Mouse (Mus musculus) c-Kit-negative CD71-positive TER-119-positive erythroid progenitor cells, embryonic 14.5 days (primary cell): Measurements from ENCODE around the gene Zfp688.
"Not testable (repeated sequence)": the region's sequence is repeated elsewhere in the genome, so short reads cannot be mapped to it uniquely, and the experiment has no call there.

ENCODE experiments used
- DNase-seq: peaks from one replicate; pipeline ENCODE4 v3.0.0-alpha.2; 2013; ENCODE audit warnings: low read depth, low spot score

Zfp688 gene

DNA sequence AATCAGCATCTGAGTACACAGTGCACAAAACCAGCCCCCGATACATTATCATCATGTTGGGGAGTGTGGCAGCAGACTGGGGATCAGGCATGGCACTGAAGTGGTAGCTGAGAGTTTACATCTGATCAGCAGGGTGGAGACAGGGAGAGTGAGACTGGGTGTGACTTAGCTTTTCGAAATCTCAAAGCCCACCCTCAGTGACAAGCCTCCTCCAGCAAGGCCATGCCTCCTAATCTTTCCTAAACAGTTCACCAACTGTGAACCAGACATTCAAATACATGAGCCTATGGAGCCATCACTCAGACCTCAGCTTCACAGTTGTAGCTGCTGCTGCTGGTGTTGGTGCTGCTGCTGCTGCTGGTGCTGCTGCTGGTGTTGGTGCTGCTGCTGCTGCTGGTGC is 10.4 kb downstream of the Zfp688 start:
- DNase-seq, result no peak

DNA sequence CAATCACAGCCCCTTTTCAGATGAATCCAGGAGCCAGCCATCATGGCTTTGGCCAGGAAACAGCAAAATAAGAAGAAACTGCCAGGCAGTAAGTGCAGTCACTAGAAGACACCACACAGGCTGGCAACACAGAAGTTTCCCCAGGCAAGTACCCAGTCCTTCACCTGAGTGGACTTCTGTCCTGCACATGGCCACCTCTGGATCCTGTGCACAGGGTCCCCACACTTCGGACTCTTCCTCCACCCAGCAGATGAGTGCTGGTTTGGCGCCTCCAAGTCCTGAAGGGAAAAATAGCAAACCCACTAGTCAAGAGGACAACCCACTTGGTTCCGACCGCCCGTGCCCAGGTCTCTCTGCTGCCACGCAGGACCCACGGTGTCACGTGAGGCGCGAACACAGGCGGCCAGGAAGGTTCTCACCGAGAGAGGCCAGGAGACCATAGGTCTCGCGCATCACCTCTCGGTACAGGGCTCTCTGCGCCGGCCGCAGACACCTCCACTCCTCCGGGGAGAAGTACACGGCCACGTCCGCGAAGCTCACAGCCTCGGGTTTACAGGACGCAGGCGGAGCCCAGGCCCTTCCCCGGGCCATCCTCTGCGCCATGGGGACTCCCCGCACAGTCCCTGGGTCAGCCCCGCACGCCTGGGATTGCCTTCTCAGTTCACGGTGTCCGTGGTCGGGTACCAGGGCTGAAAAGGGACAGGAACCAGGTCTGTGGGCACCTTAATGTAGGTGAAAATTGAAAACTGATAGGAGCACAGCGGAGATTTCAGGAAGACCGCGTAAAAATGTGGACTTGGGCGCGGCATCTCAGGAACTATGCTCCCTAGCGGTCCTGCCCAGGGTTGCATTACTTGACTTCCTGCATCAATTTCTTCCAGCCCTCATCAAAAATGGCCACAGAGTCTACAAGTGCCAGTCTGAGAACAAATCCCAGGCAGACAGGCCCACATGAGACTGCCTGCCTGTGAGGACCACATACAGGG is 15.6 kb downstream of the Zfp688 start, which contains the start of gene Zfp764:
TSS of gene Zfp764 (minus strand) at position 821 of the 986 bp plus-strand sequence.
- DNase-seq, result not testable (repeated sequence)

DNA sequence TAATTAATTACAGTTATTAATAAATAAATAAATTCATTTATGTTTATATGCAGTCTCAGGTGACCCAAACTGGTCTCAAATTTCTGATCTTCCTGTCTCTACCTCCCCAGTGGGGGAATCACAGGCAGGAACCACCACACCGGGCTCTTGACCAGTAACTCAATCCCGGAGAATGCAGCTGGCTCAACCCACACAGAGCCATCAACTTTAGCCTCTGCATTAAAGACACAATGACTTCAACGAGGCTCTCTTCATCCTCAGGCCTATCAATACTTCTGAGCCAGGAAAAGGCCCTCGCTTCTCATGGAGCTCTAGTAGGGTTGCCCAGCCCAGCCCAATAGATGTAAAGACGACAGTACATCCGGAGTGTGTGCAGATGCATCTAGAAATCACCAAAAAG is 17.8 kb downstream of the Zfp688 start:
- DNase-seq, result not testable (repeated sequence)

DNA sequence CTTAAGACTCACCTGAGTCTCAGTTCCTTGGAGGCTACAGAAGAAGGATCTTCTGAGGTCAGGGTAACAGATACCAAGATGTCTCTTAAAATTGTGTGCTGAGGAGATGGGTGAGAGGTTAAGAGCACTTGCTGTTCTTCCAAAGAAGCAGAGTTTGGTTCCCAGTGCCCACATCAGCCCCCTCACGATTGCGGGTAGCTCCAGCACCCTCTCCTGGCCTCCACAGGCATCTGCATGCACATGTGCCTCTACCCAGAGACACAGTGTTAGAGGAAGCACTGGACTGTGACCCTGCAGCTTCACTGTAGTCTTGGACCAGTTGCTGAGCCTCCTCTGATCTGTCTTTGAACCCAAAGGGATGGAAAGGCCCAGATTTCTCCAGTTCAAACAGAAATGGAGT is 18.9 kb downstream of the Zfp688 start:
- no peak for DNase-seq

DNA sequence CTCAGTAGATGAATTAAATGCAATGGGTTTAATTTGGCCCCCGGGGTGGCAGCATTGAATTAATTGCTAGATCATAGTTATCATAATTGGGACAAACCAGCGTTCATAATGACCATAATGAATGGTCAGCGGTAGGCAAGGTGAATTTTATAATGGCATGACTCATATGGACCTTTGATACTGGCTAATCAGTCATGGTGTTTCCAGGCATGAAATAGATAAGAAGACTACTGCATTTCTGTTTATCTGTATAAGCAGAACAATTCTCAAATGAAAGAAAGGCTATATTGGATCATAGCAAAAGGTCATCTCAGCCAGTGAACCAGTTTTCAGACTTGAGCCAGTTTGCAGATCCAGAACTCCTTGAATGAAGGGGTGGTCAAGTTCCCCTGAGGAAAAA is 21.5 kb downstream of the Zfp688 start:
- DNase-seq, result no peak

DNA sequence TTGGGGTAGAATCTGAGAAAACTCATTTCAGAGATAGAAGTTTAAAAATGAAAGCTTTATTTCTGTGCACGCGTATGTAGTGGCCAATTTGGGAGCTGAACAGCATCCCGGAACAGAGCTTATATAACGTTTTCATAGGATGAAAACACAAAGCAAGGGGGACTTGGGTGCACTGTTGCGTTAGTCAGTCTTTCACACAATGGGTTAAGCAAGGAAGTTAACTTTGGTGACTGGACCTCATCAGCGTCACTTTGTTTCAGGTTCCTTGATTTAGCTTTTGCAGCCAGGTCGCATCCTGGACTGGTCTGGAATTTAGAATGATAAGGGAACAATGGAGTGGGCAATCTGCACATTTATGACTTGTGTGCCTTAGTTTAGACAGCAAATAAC is 27.9 kb downstream of the Zfp688 start:
- no peak for DNase-seq

DNA sequence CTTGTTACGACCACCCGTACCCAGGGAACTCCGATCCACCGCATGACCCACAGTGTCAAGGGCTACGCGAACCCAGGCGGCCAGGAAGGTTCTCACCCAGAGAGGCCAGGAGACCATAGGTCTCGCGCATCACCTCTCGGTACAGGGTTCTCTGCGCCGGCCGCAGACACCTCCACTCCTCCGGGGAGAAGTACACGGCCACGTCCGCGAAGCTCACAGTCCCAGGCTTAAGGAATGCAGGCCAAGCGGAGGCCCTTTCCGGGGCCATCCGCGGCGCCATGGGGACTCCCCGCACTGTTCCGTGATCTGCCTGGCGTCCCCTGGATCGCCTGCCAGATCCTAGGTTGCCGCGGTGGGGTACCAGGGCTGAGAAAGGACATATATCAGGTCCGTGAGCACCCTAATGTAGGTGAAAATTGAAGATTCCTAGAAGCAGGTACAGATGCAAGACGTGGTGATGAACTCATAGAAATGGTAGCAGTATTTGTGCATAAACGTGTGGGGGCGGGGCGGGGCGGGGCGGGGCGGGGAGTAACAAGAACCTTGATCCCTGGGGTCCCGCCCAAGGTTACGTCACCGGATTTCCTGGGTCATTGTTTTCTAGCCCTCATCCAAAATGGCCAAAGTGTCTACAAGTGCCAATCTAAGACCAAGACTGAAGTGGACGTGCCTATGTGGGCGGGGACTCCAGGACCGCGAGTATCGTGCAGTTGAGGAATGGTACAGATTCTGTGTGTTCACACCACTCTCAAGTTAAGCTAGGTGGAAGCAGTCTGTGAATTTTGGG is 28.5 kb downstream of the Zfp688 start, which contains the start of gene E430018J23Rik:
TSS of gene E430018J23Rik (minus strand) at position 473 of the 787 bp plus-strand sequence.
- DNase-seq, result peak; percentile 72

DNA sequence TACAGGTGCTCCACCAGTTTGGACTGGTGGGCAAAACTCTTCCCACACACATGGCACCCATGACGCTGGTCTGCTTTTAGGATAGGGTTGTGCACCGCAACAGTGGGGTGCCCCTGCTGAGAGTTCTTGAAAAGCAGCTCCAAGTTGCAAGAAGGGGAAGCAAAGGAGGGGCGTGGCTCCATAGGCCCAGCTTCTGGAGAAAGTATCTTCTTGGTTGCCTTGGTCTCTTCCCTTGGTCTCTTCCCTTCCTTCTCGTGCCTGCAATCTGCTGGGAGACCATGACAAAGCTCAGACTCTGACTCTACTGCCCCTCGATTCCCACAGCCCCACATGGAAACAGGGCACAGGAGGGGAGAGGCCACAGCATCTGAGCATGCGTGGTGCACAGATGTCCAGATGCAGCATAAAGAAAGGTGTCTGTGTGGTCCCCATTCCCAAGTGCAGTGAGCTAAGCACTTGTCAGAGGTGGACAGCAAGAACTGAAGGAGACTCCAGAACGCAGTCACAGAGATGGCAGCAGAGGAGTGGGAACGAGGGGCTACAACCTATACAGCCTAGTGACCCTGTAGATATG is 29.5 kb downstream of the Zfp688 start:
- DNase-seq, result no peak

DNA sequence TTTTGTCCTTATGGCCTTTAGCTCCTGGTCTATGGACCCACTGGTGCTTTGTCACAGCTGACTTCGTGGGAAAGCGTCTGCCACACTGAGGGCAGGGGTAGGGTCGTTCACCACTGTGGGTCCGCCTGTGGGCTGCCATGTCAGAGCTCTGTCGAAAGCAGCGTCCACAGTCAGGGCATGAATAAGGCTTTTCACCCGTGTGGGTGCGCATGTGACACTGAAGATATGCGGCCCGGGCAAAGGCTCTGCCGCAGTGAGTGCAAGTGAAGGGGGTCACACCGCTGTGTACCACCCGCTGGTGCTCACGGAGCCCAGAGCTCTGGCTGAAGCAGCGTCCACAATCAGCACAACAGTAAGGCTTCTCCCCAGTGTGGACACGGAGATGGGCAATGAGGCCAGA is 30.3 kb downstream of the Zfp688 start:
- DNase-seq, result no peak

DNA sequence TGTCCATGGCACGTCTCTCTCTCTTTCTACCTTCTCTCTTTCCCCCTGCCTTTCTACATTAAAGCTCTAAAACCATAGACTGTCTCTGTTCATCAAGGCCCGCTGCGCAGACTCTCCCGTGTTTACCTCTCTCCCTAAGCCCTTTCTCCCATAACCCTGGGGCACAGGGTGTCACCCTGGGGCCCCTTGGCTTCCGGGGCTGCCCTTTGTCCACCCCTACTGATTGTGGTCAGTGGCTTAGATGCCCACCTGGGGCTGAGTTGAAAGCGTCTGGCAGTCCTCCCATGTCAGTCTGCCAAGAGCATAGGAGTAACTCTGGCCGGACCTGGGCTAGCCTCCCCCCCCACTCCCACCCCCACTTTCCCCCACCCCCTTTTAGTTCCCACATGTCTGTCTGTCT is 31.6 kb downstream of the Zfp688 start:
- no peak for DNase-seq

DNA sequence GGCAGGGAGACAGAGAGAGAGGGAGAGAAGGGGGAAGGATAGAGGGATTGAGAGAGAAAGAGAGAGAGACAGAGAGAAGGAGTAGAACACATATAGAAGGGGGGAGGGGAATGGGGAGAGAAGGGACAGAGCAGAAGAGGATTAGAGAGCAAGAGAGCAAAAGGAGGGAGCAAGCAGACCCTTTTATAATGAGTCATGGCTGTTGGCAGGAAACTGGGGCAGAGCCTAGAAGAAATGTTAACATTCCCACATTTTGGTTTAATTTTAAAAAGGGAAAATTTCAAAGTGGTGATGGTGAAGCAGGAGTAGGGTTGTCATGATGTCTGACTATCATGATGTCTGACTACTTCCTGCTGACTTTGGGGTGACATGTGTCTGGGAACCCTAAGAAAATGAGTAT is 33.7 kb downstream of the Zfp688 start:
- not testable (repeated sequence) for DNase-seq

DNA sequence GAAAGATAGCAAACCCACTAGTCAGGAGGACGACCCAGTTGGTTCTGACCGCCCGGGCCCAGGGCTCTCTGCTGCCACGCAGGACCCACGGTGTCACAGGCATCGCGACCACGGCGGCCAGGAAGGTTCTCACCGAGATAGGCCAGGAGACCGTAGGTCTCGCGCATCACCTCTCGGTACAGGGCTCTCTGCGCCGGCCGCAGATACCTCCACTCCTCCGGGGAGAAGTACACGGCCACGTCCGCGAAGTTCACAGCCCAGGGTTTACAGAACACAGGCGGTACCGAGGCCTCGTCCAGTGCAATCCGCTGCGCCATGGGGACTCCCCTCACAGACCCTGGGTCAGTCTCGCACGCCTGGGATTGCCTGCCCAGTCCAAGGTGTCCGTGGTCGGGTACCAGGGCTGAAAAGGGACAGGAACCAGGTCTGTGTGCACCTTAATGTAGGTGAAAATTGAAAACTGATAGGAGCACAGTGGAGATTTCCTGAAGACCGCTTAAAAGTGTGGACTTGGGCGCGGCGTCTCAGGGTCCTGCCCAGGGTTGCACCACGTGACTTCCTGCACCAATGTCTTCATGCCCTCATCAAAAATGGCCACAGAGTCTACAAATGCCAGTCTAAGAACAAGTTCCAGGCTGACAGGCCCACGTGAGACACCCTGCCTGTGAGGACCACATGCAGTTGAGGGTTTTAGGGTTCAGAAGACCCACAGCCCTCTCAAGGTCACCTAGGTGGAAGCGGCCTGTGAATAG is 35.1 kb downstream of the Zfp688 start, which contains the start of gene 9130019O22Rik:
TSS of gene 9130019O22Rik (minus strand) at position 526 of the 752 bp plus-strand sequence.
- peak; percentile 84 for DNase-seq

DNA sequence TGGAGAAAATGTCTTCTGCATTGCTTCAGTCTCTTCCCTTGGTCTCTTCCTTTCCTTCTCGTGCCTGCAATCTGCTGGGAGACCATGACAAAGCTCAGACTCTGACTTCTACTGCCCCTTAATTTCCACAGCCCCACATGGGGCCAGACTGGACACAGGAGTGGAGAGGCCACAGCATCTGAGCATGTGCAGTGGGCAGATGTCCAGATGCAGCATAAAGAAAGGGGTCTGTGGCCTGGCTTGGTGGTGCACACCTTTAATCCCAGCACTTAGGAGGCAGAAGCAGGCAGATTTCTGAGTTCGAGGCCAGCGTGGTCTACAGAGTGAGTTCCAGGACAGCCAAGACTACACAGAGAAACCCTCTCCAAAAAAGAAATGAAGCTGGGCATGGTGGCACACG is 36.3 kb downstream of the Zfp688 start:
- not testable (repeated sequence) for DNase-seq

DNA sequence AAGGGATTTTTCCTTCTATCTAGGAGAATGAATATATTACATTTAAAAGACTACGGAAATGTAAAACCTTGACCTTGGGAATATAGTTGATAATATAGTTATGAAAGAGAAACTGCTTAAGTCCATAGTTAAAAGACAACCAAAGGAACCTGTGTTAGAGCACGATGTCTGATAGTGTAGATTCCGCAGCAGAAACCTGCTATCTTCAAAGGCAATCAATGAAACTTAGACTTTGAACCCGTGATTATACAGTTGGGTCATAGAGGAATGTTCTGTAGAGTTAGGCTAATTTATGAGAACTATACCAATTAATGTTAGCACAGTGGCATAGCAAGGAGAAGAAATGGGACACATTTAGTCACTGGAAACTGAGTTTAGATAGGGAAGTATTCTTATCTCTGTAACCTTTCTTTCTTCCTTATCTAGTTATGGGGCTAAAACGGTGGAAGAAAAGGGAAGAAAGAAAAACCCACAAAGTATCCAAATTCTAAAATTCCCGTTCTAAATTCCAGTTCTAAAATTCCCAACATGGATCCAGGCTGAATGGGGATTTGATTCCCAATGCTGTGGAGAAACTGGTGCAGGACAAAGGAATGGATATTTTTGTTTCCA is 43.5 kb downstream of the Zfp688 start:
- DNase-seq, result no peak

DNA sequence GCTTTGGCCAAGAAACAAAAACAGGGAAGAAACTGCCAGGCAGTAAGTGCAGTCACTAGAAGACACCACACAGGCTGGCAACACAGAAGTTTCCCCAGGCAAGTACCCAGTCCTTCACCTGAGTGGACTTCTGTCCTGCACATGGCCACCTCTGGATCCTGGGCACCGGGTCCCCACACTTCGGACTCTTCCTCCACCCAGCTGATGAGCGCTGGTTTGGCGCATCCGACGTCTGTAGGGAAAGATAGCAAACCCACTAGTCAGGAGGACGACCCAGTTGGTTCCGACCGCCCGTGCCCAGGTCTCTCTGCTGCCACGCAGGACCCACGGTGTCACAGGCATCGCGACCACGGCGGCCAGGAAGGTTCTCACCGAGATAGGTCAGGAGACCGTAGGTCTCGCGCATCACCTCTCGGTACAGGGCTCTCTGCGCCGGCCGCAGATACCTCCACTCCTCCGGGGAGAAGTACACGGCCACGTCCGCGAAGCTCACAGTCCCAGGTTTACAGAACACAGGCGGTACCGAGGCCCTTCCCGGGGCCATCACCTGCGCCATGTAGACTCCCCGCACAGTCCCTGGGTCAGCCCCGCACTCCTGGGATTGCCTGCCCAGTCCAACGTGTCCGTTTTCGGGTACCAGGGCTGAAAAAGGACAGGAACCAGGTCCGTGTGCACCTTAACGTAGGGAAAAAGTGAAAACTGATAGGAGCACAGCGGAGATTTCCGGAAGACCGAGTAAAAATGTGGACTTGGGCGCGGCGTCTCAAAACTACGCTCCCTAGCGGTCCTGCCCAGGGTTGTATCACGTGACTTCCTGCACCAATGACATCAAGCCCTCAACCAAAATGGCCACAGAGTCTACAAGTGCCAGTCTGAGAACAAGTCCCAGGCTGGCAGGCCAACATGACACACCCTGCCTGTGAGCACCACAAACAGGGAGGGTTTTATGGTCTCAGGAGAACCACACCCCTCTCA is 46.3 kb downstream of the Zfp688 start, which contains the start of gene Zfp747:
TSS of gene Zfp747 (minus strand) at position 780 of the 975 bp plus-strand sequence.
- peak; percentile 95 for DNase-seq

DNA sequence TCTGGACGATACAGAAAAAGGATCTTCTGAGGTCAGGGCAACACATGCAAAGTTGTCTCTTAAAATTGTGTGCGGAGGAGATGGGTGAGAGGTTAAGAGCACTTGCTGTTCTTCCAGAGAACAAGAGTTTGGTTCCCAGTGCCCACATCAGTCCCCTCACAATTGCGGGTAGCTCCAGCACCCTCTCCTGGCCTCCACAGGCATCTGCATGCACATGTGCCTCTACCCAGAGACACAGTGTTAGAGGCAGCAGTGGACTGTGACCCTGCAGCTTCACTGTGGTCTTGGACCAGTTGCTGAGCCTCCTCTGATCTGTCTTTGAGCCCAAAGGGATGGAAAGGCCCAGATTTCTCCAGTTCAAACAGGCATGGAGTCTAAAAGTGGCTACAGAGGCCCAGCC is 50.0 kb downstream of the Zfp688 start:
- not testable (repeated sequence) for DNase-seq

DNA sequence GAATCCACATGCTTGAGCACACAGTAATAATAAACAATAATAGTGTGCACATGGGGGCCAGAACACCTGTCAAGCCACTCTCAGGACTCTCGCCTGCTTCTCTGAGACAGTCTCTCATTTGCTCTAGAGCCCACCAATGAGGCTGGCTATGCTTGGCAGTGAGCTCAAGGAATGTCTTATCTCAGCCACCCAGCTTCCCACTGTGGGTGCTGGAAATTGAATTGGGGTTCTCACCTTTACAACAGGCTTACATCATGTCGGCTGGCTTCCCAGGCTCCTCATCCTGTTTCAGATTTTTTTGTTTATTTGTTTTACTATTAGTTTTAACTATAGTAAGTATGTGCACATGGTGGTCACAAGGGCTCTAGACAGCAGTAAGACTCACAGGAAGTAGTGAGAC is 50.7 kb downstream of the Zfp688 start:
- DNase-seq, result no peak
